In genomic region chr11:10372340-10372739, GRCm38 (mm10) we compare ENCODE assay signal across 30 mouse cellular contexts.
"Had no signal": no experiment of that assay in that cellular context is flagged by ENCODE, and none has a peak within 500 bp of the region (broad histone marks: within the 10 kb centered on the region; RNA-seq: fewer than 3 reads in every experiment).

No protein-coding gene starts in this region.

- H3K36me3 ChIP-seq: heart, embryonic 13.5 days; heart, embryonic 15.5 days; hindbrain, embryonic 10.5 days; hindbrain, embryonic 12.5 days; intestine, embryonic 15.5 days; limb, embryonic 10.5 days; limb, embryonic 12.5 days; liver, embryonic 13.5 days; liver, embryonic 15.5 days had no signal

- H3K4me2 ChIP-seq: heart, embryonic 11.5 days; heart, embryonic 13.5 days; heart, embryonic 15.5 days; hindbrain, embryonic 12.5 days; hindbrain, embryonic 14.5 days; intestine, embryonic 15.5 days; limb, embryonic 12.5 days; liver, embryonic 11.5 days; liver, embryonic 13.5 days; liver, embryonic 15.5 days had no signal

- ATAC-seq: hindbrain, embryonic 16.5 days; inflammation-experienced regulatory T-cells, adult 6 months; intestine, embryonic 15.5 days; intestine, postnatal 0 days had no signal

- H3K9me3 ChIP-seq: heart, embryonic 13.5 days; heart, embryonic 15.5 days; hindbrain, embryonic 10.5 days; hindbrain, embryonic 12.5 days; intestine, embryonic 15.5 days; limb, embryonic 10.5 days; limb, embryonic 12.5 days; liver, embryonic 13.5 days; liver, embryonic 15.5 days had no signal

- H3K4me1 ChIP-seq: heart, embryonic 13.5 days; heart, embryonic 15.5 days; hindbrain, embryonic 10.5 days; hindbrain, embryonic 12.5 days; intestine, embryonic 15.5 days; limb, embryonic 10.5 days; limb, embryonic 12.5 days; liver, embryonic 13.5 days; liver, embryonic 15.5 days had no signal

- DNase-seq: gastrocnemius, adult 2 months; gastrocnemius, postnatal 14 days; gastrocnemius, postnatal 36 days; heart, adult 11 months; heart, adult 2 months; heart, postnatal 14 days; heart, postnatal 4 days; kidney, adult 18-20 months; kidney, adult 8-10 months; kidney, postnatal 10 days; kidney, postnatal 25 days; kidney, postnatal 4 days; liver; liver, embryonic 13.5 days had no signal

- H3K9ac ChIP-seq: heart, embryonic 13.5 days; heart, embryonic 15.5 days; hindbrain, embryonic 12.5 days; hindbrain, embryonic 14.5 days; intestine, embryonic 15.5 days; limb, embryonic 12.5 days; liver, embryonic 13.5 days; liver, embryonic 15.5 days had no signal

- H3K27me3 ChIP-seq: heart, embryonic 13.5 days; heart, embryonic 15.5 days; hindbrain, embryonic 12.5 days; intestine, embryonic 15.5 days; limb, embryonic 12.5 days; liver, embryonic 13.5 days; liver, embryonic 15.5 days had no signal

- H3K27ac ChIP-seq: gastrocnemius, adult 2 months; heart, adult 2 months; heart, embryonic 13.5 days; heart, embryonic 15.5 days; hindbrain, embryonic 10.5 days; hindbrain, embryonic 12.5 days; hindbrain, embryonic 14.5 days; intestine, embryonic 15.5 days; layer of hippocampus, adult 2 months; left cerebral cortex, adult 2 months; limb, embryonic 10.5 days; limb, embryonic 12.5 days; liver, embryonic 13.5 days; liver, embryonic 15.5 days had no signal

- H3K4me3 ChIP-seq: gastrocnemius, adult 2 months; heart, adult 2 months; heart, embryonic 13.5 days; heart, embryonic 15.5 days; hindbrain, embryonic 10.5 days; hindbrain, embryonic 12.5 days; intestine, embryonic 15.5 days; layer of hippocampus, adult 2 months; left cerebral cortex, adult 2 months; limb, embryonic 10.5 days; limb, embryonic 12.5 days; liver, embryonic 13.5 days; liver, embryonic 15.5 days had no signal
